ENCODE assay signal across 23 mouse cellular contexts in genomic region chr13:85471340-85471739, GRCm38 (mm10).
A peak's percentile ranks its signal among the peaks of the same experiment; 100 is the strongest.
DNase-seq lines count a peak whose midpoint lies in the region; ATAC-seq lines count a peak whose summit lies in the region.
"Had no signal": no experiment of that assay in that cellular context is flagged by ENCODE, and none has a peak within 500 bp of the region (broad histone marks: within the 10 kb centered on the region; RNA-seq: fewer than 3 reads in every experiment).

No protein-coding gene starts in this region.

- no peak overlapping the region for H3K4me3 ChIP-seq in forebrain, embryonic 16.5 days (replicated peaks; ENCODE audit: low read length)
- H3K4me3 ChIP-seq: embryonic facial prominence, embryonic 10.5 days; heart, embryonic 13.5 days; limb, embryonic 12.5 days; megakaryocyte, embryonic 14.5 days had no signal

- H3K9ac ChIP-seq in forebrain, embryonic 16.5 days (replicated peaks; ENCODE audit: low read depth, low read length): no peak overlapping the region
- H3K9ac ChIP-seq: heart, embryonic 13.5 days; limb, embryonic 12.5 days; liver, embryonic 14.5 days had no signal

- intact Hi-C loops in left cerebral cortex, postnatal 10 days (cut with DNase I): no loop called here
- intact Hi-C loops in left cerebral cortex, postnatal 36 days (cut with DNase I): no loop called here

- no peaks in the 10 kb centered on the region for H3K36me3 ChIP-seq in forebrain, embryonic 16.5 days (ENCODE audit: control insufficient read depth, insufficient read depth)
- H3K36me3 ChIP-seq: embryonic facial prominence, embryonic 10.5 days; G1E; heart, embryonic 13.5 days; limb, embryonic 12.5 days had no signal

- H3K9me3 ChIP-seq in forebrain, embryonic 16.5 days (ENCODE audit: control insufficient read depth, low read length): no peaks in the 10 kb centered on the region
- H3K9me3 ChIP-seq: embryonic facial prominence, embryonic 10.5 days; heart, embryonic 13.5 days; limb, embryonic 12.5 days had no signal

- H3K27me3 ChIP-seq in forebrain, embryonic 16.5 days (replicated peaks; ENCODE audit: control insufficient read depth, insufficient read depth, low read length): no peaks in the 10 kb centered on the region
- H3K27me3 ChIP-seq: heart, embryonic 13.5 days; limb, embryonic 12.5 days; megakaryocyte, embryonic 14.5 days had no signal

- ATAC-seq in forebrain, embryonic 16.5 days: peak; percentile 65
- ATAC-seq: CD4-positive, CD25-positive, alpha-beta regulatory T cell, adult 4 months; hindbrain, embryonic 16.5 days; midbrain, embryonic 16.5 days had no signal

- peak; percentile 32 to 39 for DNase-seq in cerebellum, postnatal 10 days
- DNase-seq in cerebellum, adult 18-20 months: no peak
- peak; percentile 1 to 15 for DNase-seq in left cerebral cortex, postnatal 10 days (ENCODE audit: extremely low spot score in 1 of 2, low spot score in 2 of 2)
- no peak for DNase-seq in left cerebral cortex, postnatal 36 days (ENCODE audit: low spot score in 2 of 2)
- DNase-seq in layer of hippocampus, postnatal 10 days (ENCODE audit: low spot score in 2 of 2): peak; percentile 68 to 73
- no peak for DNase-seq in embryo, embryonic 9.5 days (ENCODE audit: extremely low spot score)
- no peak for DNase-seq in thymus, postnatal 14 days
- DNase-seq: cerebellum, postnatal 36 days; heart, postnatal 36 days; kidney, adult 2 months; kidney, postnatal 14 days; lung, postnatal 10 days; right cerebral cortex, adult 18-20 months had no signal

- no peak overlapping the region for H3K4me2 ChIP-seq in forebrain, embryonic 16.5 days (ENCODE audit: low read length)
- H3K4me2 ChIP-seq: heart, embryonic 13.5 days; limb, embryonic 12.5 days had no signal

- no peak overlapping the region for H3K27ac ChIP-seq in forebrain, embryonic 16.5 days (ENCODE audit: low read length)
- H3K27ac ChIP-seq: embryonic facial prominence, embryonic 10.5 days; heart, embryonic 13.5 days; limb, embryonic 12.5 days; liver, embryonic 14.5 days had no signal

- H3K4me1 ChIP-seq in forebrain, embryonic 16.5 days (replicated peaks; ENCODE audit: control insufficient read depth, insufficient read depth, low read length): no peaks in the 10 kb centered on the region
- H3K4me1 ChIP-seq: embryonic facial prominence, embryonic 10.5 days; limb, embryonic 12.5 days; megakaryocyte, embryonic 14.5 days had no signal

- WGBS in forebrain, embryonic 16.5 days: 81% methylated on average over 5 of the region's 5 CpGs

Comparison
In these comparisons a context has a peak if more than half of its experiments do, and no peak if none do; other contexts are left out.
1. DNase-seq: peak in cerebellum, postnatal 10 days (2 of 2), left cerebral cortex, postnatal 10 days (2 of 2) and layer of hippocampus, postnatal 10 days (2 of 2); none in cerebellum, adult 18-20 months (0 of 2), left cerebral cortex, postnatal 36 days (0 of 2), embryo, embryonic 9.5 days (single experiment) and thymus, postnatal 14 days (single experiment).